Mouse (Mus musculus) lung, embryonic 15.5 days (tissue): ENCODE results near the gene Yap1. TPM values are rescaled to one million over a fixed set of nuclear protein-coding genes. Genes with fewer than 3 reads are reported as not detected.
A peak's percentile ranks its signal among the peaks of the same experiment; 100 is the strongest.

Experiments
- ATAC-seq: fragments of 200-750 bp; cut with Nextera tagmentation; 2 replicates; pipeline ENCODE4 v1.8.0; 2017; ENCODE audit warnings: moderate number of reproducible peaks, borderline replicate concordance; ENCODE audit not compliant: low FRiP score, low TSS enrichment; ENCODE audit errors: extremely low read depth
- H3K27ac ChIP-seq: fragments of 300-500 bp; sonication (generic); 2 replicates; pipeline ENCODE4 v1.5.1; 2015; ENCODE audit warnings: moderate library complexity, mild to moderate bottlenecking, inconsistent platforms
- H3K27me3 ChIP-seq: fragments of 300-500 bp; sonication (generic); 2 replicates; pipeline ENCODE4 v1.6.1; 2015; ENCODE audit warnings: inconsistent platforms
- H3K36me3 ChIP-seq: fragments of 300-500 bp; sonication (generic); 2 replicates; pipeline ENCODE4 v1.6.1; 2015; ENCODE audit warnings: inconsistent platforms
- H3K4me1 ChIP-seq: fragments of 300-500 bp; sonication (generic); 2 replicates; pipeline ENCODE4 v1.6.1; 2015; ENCODE audit warnings: inconsistent platforms
- H3K4me2 ChIP-seq: fragments of 300-500 bp; sonication (generic); 2 replicates; pipeline ENCODE4 v1.6.1; 2015; ENCODE audit warnings: inconsistent platforms, mild to moderate bottlenecking, moderate library complexity
- H3K4me3 ChIP-seq: fragments of 300-500 bp; sonication (generic); 2 replicates; pipeline ENCODE4 v1.5.1; 2015; ENCODE audit warnings: mild to moderate bottlenecking, inconsistent platforms
- H3K9ac ChIP-seq: fragments of 300-500 bp; sonication (generic); 2 replicates; pipeline ENCODE4 v1.6.1; 2015; ENCODE audit warnings: inconsistent platforms
- H3K9me3 ChIP-seq: fragments of 300-500 bp; sonication (generic); 2 replicates; pipeline ENCODE4 v1.6.1; 2016; ENCODE audit warnings: inconsistent platforms
- WGBS: fragments of 180-500 bp; shearing (Covaris S2); methylation state at CpG from one replicate; pipeline ENCODE4 v1.1.7; 2015; 5-methylcytosine and 5-hydroxymethylcytosine counted together
- polyA plus RNA-seq: library from polyadenylated mRNA; unstranded; fragments of >200 nt; fragmentation: Nextera tagmentation; extraction: Ambion mirVana; gene quantifications from 2 replicates; pipeline ENCODE4 v1.2.1, GENCODE M21; 2015

Yap1 gene
- polyA plus RNA-seq: 34.8 and 34.9 TPM in 2 replicates

- peak; percentile 90 for ATAC-seq
- Histone ChIP-seq H3K4me1 (peaks cover 13% of the 10 kb centered on the region), H3K36me3 (peaks cover 14% of the 10 kb centered on the region)
Observed at GRCm38 (mm10) chr9:8004370-8004991, at the start of gene Yap1. Yap1 (minus strand) TSS chr9:8004596.

DNA sequence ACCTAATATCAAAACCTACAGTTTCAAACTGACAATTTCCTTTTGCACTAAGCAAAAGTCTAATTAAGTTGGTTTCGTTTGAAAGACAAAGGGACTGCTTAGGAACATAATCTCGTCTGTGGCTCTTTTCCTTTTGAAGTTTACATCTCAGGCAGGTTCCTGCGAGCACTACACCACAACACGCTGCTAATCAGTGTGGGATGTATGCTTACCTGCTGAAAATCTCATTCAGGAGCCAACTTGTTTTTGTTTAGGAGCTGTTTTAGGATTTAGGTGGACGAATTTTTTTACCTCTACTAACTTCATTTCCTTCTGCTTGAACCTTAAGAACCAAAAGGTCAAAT is 38.6 kb upstream of the Yap1 start:
- WGBS: 16% methylated on average over 5 of the region's 5 CpGs

More at GRCm38 (mm10) chr9:8004370-8004991, at the start of gene Yap1:
- H3K4me2 ChIP-seq: peak within 1 kb of the TSS; percentile 56
- peak within 1 kb of the TSS; percentile 98 for H3K27ac ChIP-seq
- H3K9me3 ChIP-seq: no peaks in the 10 kb centered on the region
- peak within 1 kb of the TSS; percentile 96 for H3K4me3 ChIP-seq
- under 1% methylated on average over 67 of the region's 79 CpGs for WGBS
- no peaks in the 10 kb centered on the region for H3K27me3 ChIP-seq
- peak within 1 kb of the TSS; percentile 97 for H3K9ac ChIP-seq

DNA sequence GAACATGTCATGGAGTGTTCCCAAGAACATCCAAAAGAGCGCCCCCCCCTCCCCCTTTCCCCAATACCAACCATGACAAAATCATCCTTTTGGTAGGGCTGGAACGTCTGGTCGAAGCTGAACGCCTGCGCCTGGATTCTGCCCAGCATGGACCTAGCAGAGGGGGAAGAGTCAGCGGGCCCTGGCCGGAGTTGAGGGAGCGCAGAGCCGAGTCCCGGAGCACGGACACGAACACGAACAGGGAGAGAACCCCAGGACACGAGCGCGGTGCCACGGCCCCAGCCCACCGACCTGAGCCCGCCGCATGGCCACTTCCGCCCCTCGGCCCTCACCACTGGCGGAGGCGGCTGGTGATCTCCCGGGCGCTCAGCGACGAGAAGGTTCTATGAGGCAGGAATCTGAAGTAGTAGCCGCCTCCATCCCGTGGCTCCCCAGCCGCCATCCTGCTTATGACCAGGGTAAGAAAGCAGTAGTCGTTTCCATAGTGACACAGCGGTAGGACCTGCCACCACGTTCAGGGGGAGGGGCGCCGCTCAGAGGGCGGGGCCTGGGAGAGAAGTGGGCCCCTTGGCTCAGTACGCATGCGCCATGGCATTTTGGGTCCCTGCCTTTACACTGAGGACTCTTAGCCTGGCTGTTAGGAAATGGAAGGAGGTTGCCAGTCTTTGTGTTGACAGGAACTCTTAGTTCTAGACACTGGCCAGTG is 38.1 kb upstream of the Yap1 start, which contains the start of gene Cfap300:
TSS of gene Cfap300 (minus strand) at position 486 of the 706 bp plus-strand sequence.
- Histone ChIP-seq H3K4me1 (peaks cover 13% of the 10 kb centered on the region; the same call in 1 of the 2 replicates), H3K4me2 (peak within 1 kb of the TSS; percentile 76), H3K9me3 (no peaks in the 10 kb centered on the region), H3K27me3 (no peaks in the 10 kb centered on the region), H3K9ac (peak within 1 kb of the TSS; percentile 63), H3K27ac (peak within 1 kb of the TSS; percentile 72), H3K4me3 (peak within 1 kb of the TSS; percentile 82), H3K36me3 (no peaks in the 10 kb centered on the region)
- WGBS: 0% methylated on average over 38 of the region's 39 CpGs
- peak; percentile 98 for ATAC-seq

More for the DNA sequence above, 38.6 kb upstream of the Yap1 start:
- H3K27ac ChIP-seq: peak overlapping the region; percentile 72; the same call in 1 of the 2 replicates
- peak overlapping the region; percentile 76 for H3K4me2 ChIP-seq
- H3K27me3 ChIP-seq: no peaks in the 10 kb centered on the region
- no peaks in the 10 kb centered on the region for H3K9me3 ChIP-seq
- 0 out of 2 replicates have a peak overlapping the region, but pooled peaks have one; percentile 7 for H3K9ac ChIP-seq
- ATAC-seq: peak; percentile 21; the same call in 1 of the 2 replicates
- H3K4me3 ChIP-seq: peak overlapping the region; percentile 82
- peaks cover 13% of the 10 kb centered on the region; the same call in 1 of the 2 replicates for H3K4me1 ChIP-seq
- H3K36me3 ChIP-seq: no peaks in the 10 kb centered on the region

- no peaks in the 10 kb centered on the region for H3K27me3 ChIP-seq
- no peaks in the 10 kb centered on the region for H3K36me3 ChIP-seq
- peak overlapping the region; percentile 37; the same call in 1 of the 2 replicates for H3K27ac ChIP-seq
- no peak overlapping the region for H3K4me3 ChIP-seq
- H3K4me2 ChIP-seq: peak overlapping the region; percentile 30
- WGBS: 10% methylated on average over 7 of the region's 7 CpGs
- ATAC-seq: peak; percentile 78
- H3K9me3 ChIP-seq: no peaks in the 10 kb centered on the region
- peaks cover 10% of the 10 kb centered on the region for H3K4me1 ChIP-seq
- no peak overlapping the region for H3K9ac ChIP-seq
Observed at GRCm38 (mm10) chr9:8035546-8035945, 31.1 kb upstream of the Yap1 start.

DNA sequence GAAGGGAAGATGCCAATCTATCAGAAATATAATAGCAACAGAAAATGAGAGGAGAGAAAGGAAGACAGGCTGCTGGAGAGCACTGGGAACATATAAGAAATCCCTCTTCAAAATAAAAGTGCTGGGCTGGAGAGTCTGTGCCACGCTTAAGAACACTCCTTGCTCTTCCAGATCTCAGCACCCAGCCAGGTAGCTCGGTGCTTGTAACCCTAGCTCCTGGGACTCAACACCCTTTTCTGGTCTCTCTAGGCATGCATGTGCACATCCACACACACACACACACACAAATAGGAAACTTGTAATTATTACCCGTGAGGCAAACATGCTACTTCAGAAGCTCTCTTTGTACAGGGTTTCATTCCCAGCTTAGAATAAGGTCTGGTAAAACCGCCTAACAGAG is 30.7 kb upstream of the Yap1 start:
- H3K9me3 ChIP-seq: no peaks in the 10 kb centered on the region
- 37% methylated on average over 4 of the region's 4 CpGs for WGBS
- no peaks in the 10 kb centered on the region for H3K36me3 ChIP-seq
- H3K4me1 ChIP-seq: peaks cover 10% of the 10 kb centered on the region
- H3K27ac ChIP-seq: peak overlapping the region; percentile 37; the same call in 1 of the 2 replicates
- H3K4me3 ChIP-seq: no peak overlapping the region
- H3K9ac ChIP-seq: no peak overlapping the region
- H3K4me2 ChIP-seq: peak overlapping the region; percentile 30
- no peaks in the 10 kb centered on the region for H3K27me3 ChIP-seq
- peak; percentile 51 for ATAC-seq

- H3K4me2 ChIP-seq: no peak overlapping the region
- H3K4me3 ChIP-seq: no peak overlapping the region
- no peaks in the 10 kb centered on the region for H3K27me3 ChIP-seq
- no peak for ATAC-seq
- no peak overlapping the region for H3K27ac ChIP-seq
- H3K9ac ChIP-seq: no peak overlapping the region
- WGBS: 59% methylated on average over 1 of the region's 1 CpGs
- no peaks in the 10 kb centered on the region for H3K9me3 ChIP-seq
- H3K4me1 ChIP-seq: peaks cover 10% of the 10 kb centered on the region
- H3K36me3 ChIP-seq: no peaks in the 10 kb centered on the region
Observed at GRCm38 (mm10) chr9:8034143-8034542, 29.7 kb upstream of the Yap1 start.

- Histone ChIP-seq H3K9ac (no peak overlapping the region), H3K9me3 (no peaks in the 10 kb centered on the region), H3K4me1 (peaks cover 10% of the 10 kb centered on the region), H3K4me3 (no peak overlapping the region), H3K27ac (no peak overlapping the region), H3K36me3 (no peaks in the 10 kb centered on the region), H3K27me3 (no peaks in the 10 kb centered on the region), H3K4me2 (no peak overlapping the region)
- no peak for ATAC-seq
- WGBS: 87% methylated on average over 5 of the region's 5 CpGs
Observed at GRCm38 (mm10) chr9:8032847-8033246, 28.5 kb upstream of the Yap1 start.

DNA sequence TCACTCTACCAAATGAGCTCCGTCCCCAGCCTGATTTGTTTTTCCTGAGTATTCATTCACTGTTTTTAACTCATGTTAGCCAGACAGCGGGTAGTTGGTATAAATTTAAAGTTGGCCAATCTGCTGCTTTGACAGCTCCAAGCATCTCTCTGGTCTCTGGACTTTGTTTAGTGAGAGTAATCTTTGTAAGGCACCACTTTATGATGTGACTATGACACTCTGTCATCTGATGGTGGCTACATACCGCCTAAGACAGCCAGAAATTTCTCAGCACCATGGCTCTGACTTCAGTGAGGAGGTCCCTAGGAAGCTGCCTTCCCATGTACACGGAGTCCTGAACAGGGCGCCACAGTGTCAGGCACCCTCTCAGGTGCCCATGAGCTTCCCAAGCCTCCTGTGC is 14.2 kb upstream of the Yap1 start:
- Histone ChIP-seq H3K9ac (no peak overlapping the region), H3K4me2 (no peak overlapping the region), H3K9me3 (no peaks in the 10 kb centered on the region), H3K4me3 (no peak overlapping the region), H3K27me3 (no peaks in the 10 kb centered on the region), H3K36me3 (no peaks in the 10 kb centered on the region), H3K27ac (no peak overlapping the region), H3K4me1 (no peaks in the 10 kb centered on the region)
- WGBS: 48% methylated on average over 5 of the region's 5 CpGs
- peak; percentile 62; the same call in 1 of the 2 replicates for ATAC-seq

GRCm38 (mm10) chr9:8017253-8017913 is 13.0 kb upstream of the Yap1 start:
- ATAC-seq: no peak
- no peak overlapping the region for H3K4me3 ChIP-seq
- 55% methylated on average over 12 of the region's 20 CpGs for WGBS
- no peaks in the 10 kb centered on the region for H3K9me3 ChIP-seq
- H3K27ac ChIP-seq: no peak overlapping the region
- no peaks in the 10 kb centered on the region for H3K27me3 ChIP-seq
- H3K9ac ChIP-seq: no peak overlapping the region
- no peaks in the 10 kb centered on the region for H3K4me1 ChIP-seq
- no peaks in the 10 kb centered on the region for H3K36me3 ChIP-seq
- H3K4me2 ChIP-seq: no peak overlapping the region

GRCm38 (mm10) chr9:8003301-8004271 is 810 bp downstream of the Yap1 start:
- no peaks in the 10 kb centered on the region for H3K27me3 ChIP-seq
- ATAC-seq: peak; percentile 53
- H3K4me2 ChIP-seq: peak overlapping the region; percentile 56
- peak overlapping the region; percentile 98 for H3K27ac ChIP-seq
- H3K9me3 ChIP-seq: no peaks in the 10 kb centered on the region
- H3K4me1 ChIP-seq: peaks cover 13% of the 10 kb centered on the region
- WGBS: under 1% methylated on average over 71 of the region's 82 CpGs
- peak overlapping the region; percentile 97 for H3K9ac ChIP-seq
- peak overlapping the region; percentile 96 for H3K4me3 ChIP-seq
- H3K36me3 ChIP-seq: peaks cover 23% of the 10 kb centered on the region

GRCm38 (mm10) chr9:8002806-8003205 is 1.6 kb downstream of the Yap1 start:
- peaks cover 30% of the 10 kb centered on the region for H3K36me3 ChIP-seq
- H3K27me3 ChIP-seq: no peaks in the 10 kb centered on the region
- H3K9ac ChIP-seq: peak overlapping the region; percentile 97
- H3K4me2 ChIP-seq: peak overlapping the region; percentile 56
- peak overlapping the region; percentile 96 for H3K4me3 ChIP-seq
- H3K27ac ChIP-seq: peak overlapping the region; percentile 98
- no peak for ATAC-seq
- H3K4me1 ChIP-seq: peaks cover 13% of the 10 kb centered on the region
- H3K9me3 ChIP-seq: no peaks in the 10 kb centered on the region
- 1% methylated on average over 12 of the region's 12 CpGs for WGBS
